Mouse (Mus musculus): Measurements from ENCODE around the gene Tgds.

DNA sequence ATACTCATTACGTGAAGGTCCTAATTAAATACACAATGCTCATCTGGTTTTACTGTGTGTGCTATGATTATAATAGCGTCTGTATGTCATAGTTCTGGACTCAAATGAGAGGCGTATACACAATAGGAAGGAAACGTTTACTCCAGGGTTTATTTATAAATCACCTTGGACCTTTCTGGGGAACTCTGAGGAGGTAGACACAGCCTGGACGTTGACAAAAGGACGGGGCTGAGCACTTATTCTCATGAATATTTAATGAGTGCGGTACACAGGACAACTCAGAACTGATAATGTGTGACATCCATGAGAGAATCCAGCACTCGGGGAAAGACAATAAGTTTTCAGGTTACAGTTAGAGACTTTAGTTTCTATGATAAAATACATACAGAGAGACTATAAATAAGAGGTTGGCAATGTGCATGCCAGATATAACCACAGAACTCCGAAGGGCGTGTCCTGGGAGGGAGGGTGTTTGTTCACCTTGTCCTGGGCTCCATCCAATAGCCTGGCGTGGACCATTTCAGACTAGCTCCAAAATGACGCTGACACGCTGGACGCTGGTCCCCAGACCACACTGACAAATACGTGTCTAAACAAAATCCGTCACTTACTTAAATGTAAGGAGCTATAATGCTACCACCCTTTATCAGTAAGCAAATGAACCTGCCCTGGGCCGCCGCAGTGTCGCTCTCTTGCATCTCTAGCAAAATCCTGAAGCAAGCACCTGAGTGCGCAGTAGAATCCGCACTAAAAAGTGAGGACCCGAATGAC is 43.9 kb downstream of the Tgds start:
- TF ChIP-seq CTCF (IDR thresholded peaks at IDR 0.05; ENCODE audit: low read depth, low read length): no peak
- no peak for TF ChIP-seq POLR2A (IDR thresholded peaks at IDR 0.05; ENCODE audit: borderline replicate concordance, low read depth, low read length)
